Mouse (Mus musculus): ENCODE measurements around the gene Zfp579.

DNA sequence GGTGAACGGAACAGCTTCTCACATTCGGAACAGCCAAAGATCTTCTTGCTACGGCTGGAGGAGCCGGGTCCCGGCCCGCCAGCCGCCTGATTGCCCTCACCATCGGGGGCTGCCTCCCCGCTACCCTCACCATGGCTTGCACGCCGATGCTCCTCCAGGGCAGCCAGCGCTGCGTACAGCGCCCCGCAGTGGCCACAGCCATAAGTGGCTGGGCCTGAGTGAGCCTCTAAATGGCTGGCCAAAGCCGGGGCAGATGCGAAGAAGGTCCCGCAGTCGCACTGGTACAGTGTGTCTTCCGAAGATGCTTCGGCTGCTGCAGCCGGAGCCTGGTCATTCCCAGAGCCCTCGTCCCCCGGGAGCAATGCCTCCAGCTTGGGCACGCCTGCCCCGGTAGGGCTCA, 12.3 kb upstream of the Zfp579 start:
- TF ChIP-seq CTCF (IDR thresholded peaks at IDR 0.05) (no peak), POLR2A (IDR thresholded peaks at IDR 0.05; ENCODE audit: insufficient read depth, low read depth, low read length) (no peak)
